Mouse (Mus musculus): ENCODE data around the gene Glul. TPM values are rescaled to one million over a fixed set of nuclear protein-coding genes. Genes with fewer than 3 reads are reported as not detected.

Gene Glul
- total RNA-seq, 2 experiments from 2014 or later = 58.1 to 91.0 TPM

DNA sequence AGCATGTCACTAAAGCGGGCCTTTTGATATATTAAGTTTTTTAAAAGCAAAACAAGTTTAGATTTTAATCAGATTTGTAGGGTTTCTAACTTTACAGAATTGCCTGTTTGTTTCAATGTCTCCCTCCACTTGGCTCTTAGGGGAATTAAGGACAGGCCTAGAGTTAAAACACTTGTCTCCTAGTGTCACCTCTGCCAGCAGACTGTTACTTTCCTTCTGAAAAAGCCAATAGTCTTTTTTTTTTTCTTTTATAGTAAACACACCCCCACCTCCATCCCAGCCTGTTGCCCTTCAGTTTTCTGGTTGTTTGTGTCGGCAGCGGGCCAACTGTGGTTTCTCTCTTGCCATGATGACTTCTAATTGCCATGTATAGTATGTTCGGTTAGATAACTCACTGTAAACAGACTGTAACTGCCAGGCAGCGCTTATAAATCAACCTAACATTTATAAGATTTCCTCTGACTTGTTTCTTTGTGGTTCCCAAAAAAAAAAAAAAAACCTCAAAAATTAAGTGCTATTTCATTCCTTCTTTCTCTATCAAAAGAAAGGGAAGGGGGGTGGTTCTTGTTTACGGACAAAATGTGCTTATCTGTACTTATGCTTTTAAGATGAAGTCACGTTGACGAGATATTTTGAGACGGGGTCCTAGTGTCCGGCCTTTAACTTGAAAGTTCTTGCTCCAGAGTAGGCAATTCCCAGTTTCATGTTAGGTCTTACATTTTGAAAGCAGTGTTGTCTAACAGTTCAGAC lies 9.6 kb downstream of the Glul start:
- no peak for ATAC-seq (ENCODE audit: poor library complexity, severe bottlenecking)

DNA sequence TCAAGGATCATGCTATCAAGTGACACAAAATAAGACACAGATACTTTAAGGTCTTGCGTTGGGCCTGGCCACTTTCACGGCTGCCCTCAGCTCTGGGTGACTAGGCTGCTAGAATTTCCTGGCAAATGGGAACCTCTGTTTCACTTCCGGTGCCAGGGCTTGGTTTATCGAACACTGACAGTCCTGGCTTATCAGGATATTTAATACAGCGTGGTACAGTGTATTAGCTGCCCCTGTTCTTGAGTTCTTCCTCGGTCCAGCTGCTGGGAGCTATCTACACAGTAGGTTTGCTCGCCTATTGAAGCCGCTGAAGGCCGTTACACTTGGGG lies 10.2 kb downstream of the Glul start:
- peak; percentile 19 for ATAC-seq (ENCODE audit: poor library complexity, severe bottlenecking)

DNA sequence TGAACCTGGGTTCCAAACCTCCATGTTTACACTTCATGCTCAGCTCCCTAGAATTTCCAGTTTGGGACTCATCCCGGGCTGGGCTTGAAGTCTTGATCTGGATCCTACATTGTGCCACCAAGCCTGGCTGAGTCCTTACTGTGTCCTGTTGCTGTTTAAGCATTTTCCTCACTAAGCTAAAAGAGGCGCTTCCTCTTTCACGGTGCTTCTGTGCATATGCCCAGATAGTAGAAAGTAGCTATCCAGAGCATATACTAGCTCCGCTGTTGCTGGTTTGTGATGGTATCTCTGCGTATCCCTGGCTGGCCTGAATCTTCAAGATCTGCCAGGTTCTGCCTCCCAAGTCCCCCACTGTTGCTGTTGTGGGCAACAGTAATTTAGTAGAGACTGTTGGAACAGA lies 10.7 kb downstream of the Glul start:
- ATAC-seq (ENCODE audit: poor library complexity, severe bottlenecking) = peak; percentile 58

DNA sequence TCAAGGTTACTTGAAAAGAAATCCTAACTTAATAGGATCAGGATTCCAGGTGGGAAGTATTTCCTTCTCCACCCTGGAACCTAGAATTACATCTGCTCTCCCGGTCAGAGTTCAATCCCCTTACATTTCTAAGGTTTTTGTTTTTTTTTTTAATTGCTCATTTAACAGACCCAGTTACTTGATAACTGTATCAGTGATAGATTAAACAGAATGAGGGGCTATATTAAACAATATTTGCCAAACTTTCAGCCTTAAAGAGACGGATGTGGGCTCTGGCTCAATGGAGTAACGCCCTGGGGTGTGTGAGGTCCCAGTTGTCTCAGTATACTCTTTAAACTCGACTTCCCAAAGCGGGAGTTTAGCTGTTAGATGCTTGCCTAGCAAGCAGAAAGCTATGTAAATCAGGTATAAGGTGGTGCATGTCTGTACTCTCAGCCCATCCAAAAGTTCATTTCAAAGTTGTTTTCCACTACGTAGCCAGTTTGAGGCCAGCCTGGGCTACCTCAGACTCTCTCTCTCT lies 11.6 kb downstream of the Glul start:
- no peak for ATAC-seq (ENCODE audit: poor library complexity, severe bottlenecking)

DNA sequence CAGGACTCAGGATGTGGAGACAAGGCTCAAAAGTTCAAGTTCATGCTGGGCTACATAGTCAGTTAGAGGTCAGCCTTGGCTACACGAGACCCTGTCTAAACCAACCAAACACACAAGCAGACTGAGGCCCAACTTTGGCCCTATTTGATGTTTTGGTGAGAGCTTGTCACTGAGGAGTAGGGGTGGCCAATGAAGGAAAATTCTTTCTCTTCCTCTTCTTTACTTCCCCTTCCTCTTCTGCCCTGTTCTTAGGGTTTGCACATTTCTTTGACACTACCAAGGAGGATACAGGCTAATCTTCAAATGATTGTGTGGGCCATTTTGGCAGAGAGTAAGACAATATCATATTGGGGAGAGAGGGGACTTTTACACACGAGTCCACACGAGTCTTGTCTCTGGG lies 14.1 kb downstream of the Glul start:
- peak; percentile 83 for ATAC-seq (ENCODE audit: poor library complexity, severe bottlenecking)

DNA sequence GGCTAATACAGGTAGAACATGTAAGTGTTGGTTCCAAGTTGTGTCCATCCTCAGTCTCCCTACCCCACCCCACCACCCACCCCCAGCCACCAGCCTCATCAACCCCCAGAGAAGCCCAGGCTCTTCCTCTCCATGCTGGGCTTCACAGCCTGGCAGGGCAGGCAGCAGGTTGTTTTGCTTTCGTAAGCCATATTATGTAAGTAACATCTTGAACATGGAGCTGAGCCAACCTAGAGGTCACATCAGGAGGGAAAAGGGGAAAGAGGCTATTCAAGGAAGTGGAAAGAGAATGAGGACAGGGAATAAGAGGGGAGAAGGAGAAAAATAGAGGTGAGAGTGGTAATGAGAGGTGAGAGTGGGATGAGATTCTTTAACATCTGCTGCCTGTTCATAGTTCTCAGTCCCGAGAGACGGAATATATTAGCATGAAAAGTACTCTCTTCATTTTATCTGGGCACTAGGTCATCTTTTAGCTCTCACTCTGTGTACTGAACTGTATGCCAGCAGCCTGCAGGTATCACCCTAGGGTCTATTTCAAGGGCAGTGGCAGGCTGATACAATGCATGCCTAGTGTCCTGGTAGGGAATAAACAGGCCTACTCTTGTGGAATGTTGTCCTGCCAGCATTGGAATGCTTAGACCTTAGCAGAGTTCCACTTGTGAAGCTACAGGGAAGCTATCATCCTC lies 18.9 kb downstream of the Glul start:
- no peak for ATAC-seq (ENCODE audit: poor library complexity, severe bottlenecking)

DNA sequence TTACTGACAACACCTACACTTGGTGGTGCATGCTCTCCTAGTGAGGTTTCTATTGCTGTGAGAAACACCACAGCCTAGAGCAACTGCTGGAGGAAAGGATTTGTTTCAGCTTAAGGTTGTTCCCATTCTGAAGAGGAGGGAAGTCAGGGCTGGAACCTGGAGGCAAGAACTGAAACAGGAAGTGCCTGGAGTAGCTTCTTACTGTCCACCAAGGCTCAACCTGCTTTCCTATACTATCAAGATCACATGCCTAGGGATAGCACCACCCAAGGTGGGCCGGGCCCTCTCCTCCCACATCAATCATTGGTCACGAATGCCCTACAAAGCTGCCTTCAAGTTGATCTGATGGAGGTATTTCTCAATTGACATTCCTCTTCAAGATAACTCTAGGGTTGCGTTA lies 21.9 kb downstream of the Glul start:
- peak; percentile 75 for ATAC-seq (ENCODE audit: poor library complexity, severe bottlenecking)

DNA sequence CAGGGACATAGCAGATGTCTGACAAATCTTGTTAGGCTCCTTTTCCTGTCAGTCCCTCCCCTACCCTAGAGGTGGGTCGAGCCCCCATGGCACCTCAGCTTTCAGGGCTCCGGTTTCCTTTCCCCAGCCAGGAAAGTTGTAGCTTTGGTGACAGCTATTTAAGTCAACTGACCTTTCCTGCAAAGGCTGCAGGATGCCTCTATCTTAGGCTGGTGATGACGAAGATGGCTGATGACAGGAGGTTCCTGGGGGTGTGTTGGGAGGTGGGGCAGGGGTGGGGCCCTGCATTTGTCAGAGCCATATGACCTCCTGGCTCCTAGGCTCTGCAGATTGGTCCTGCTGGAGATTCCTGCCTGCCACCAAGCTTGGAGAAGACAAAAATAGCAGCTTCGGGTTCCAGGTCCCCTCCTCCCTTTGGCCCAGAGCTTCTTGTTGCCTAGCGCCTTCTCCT lies 22.9 kb downstream of the Glul start:
- ATAC-seq (ENCODE audit: poor library complexity, severe bottlenecking) = no peak

DNA sequence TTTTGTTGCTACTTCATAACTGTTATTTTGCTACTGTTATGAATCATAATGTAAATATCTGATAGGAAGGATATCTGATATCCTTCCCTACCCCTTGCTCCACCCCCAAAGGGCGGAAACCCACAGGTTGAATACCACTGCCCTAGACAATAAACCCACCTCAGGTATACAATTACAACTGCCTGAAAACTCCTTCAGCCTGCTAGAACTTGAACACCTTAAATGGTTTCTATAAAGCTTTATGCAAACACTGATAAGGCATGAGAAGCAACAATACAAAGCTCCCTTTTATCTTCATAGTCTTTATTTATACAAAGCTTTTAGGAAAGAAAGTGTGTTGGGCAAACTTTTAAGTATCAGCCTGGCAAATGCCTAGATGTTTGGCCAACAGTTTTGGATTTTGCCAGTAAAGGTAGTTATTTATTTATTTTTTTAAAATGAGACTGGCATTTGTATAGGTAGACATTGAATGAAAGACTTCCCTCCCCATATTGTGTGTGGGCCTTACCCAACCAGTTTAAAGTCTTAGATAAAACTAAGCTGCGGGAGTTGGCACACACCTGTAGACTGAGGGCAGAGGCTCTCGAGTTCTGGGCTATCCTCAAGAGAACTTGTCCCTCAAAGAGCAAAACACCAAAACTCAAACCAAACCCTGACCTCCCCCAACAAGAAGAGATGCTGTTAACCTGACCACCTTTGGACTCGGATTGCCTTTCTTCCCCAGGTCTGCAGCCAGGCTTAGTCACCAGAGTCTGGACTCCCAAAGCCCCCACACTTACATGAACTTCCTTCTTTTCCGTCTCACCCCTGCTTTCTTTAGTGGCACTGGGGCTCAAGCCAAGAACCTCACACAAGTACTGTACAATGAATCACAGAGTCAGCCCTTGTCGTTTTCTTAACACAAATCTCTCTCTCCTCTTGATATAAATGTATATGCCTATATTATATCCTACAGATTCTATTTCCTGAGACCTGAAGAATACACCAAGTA lies 24.9 kb downstream of the Glul start:
- ATAC-seq (ENCODE audit: poor library complexity, severe bottlenecking) = no peak

DNA sequence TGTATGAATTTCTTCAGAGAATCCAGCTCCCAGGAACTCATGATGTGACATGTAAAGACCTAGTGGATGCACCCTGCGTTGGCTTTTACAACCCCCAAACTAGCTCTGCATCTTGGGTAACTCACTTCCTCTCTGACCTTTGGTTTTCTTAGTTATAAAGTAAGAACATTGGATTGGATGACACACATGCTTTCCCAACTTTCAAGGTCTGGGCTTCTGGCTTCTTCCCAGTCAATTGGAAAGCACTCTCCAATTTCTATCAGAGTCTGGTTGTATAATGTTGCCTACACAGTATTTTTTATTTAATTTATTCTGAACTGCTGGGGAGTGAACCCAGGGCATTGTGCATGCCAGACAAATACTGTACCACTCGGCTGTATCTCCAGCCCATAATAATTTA lies 30.7 kb downstream of the Glul start:
- no peak for ATAC-seq (ENCODE audit: poor library complexity, severe bottlenecking)

DNA sequence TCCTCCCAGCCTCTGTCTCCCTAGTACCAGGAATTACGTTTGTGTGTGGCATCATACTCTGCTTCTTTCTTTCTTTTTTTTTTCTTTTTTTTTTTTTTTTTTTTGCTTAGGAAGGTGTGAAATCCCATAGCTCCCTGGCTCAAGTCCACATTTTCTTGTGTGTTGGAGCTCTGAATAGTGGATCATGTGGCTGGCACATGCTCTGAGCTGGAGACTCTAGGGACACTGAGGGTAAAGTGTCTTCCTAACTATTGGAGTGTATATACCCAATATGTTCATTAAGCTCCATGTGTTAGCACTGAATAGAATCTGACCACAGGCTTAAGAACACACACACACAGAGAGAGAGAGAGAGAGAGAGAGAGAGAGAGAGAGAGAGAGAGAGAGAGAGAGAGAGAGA lies 34.0 kb downstream of the Glul start:
- ATAC-seq (ENCODE audit: poor library complexity, severe bottlenecking) = no peak

DNA sequence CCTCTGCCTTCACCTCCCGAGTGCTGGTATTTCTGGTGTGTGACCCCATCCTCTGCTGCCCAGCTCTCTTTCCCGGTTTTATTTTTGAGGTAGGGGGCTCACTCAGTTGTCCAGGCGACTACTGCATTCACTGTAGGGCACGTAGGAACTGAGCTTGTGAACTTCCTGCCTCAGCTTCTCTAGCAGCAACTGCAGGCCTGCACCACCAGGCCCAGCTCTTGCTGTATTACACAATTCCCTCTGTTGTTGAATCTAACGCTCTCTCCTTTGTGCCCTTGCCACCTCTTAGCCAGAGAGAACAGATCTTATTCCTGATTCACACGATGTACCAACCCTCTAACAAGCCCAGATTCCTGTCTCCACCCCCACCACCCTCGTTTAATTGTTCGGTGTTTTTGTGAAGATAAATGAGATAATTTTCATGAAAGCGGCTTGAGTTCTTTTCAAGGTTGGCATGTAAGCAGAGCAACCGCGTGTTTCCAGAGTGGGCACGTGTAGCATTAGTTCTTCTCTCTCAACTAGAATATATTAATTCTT lies 36.2 kb downstream of the Glul start:
- ATAC-seq (ENCODE audit: poor library complexity, severe bottlenecking) = peak; percentile 74

DNA sequence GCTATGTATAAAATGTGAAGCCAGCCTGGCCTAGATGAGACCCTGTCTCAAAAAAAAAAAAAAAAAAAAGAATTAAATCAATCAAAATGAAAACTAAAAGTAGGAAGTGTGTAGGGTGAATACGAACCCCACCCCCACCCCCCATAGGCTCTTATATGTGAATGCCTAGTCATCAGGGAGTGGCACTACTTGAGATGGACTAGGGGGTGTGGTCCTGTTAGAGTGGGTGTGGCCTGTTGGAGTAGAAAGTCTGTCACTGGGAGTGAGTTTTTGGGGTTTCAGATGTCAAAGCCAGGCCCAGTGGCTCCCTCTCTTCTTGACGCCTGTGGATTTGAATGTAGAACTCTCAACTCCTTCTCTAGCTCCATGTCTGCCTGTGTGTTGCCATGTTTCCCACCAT lies 37.3 kb downstream of the Glul start:
- ATAC-seq (ENCODE audit: poor library complexity, severe bottlenecking) = peak; percentile 28; the same call in 1 of the 2 replicates

DNA sequence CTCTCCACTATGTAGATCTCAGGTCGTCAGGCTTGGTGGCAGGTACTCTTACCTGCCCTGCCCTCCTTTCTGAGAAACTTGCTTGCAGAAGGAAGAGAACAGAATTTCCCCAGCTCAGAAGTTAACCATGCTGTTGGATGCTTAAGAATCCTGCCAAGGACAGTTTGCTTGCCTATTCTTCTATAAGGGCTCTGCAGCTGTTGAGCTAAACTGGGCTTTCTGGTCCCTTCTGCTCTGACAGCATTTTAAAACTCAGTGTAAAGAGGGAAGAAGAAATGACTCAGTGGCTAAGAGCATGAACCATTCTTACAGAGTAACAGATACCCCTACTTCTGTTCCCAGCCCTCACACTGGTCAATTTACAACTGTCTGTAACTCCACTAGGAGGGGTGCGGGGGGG lies 41.2 kb downstream of the Glul start:
- no peak for ATAC-seq (ENCODE audit: poor library complexity, severe bottlenecking)

DNA sequence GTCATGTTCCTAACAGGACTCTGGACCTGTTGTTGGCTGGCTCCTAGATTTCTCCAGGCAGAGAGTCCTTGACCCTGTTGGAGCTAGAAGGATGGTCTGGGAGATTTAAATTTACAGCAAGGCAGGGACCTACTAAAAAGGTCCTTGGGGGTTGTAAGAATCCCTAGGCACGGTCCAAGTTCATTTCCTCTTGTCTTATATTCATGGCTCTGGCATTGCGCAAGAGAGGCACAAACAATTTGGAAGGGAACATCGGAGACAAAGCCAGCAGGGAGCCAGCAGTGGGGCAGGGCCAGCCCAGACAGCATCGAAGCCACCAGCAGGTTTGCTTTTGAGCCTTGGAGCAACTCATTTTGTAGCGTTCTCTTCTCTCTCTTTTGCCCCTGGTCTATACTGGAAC lies 45.4 kb downstream of the Glul start:
- ATAC-seq (ENCODE audit: poor library complexity, severe bottlenecking) = peak; percentile 49; the same call in 1 of the 2 replicates

DNA sequence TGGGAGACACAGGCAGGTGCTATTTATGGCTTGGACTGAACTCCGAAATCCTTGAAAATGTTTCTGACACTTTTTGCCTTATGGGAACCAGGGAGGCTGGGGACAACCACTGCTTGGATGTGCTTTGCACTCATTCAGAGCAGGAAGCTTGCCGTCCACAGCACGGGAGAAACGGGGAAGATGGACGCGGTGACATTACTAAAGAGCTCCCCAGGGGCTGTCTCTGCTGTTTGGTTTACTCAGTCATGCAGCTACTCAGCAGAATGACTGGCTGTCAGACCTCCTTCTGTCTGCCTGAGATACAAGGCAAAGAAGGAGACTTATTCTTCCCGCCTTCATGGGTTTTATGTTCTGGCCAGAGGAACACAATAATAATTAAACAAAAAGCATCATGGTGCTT lies 47.2 kb downstream of the Glul start:
- ATAC-seq (ENCODE audit: poor library complexity, severe bottlenecking) = no peak

DNA sequence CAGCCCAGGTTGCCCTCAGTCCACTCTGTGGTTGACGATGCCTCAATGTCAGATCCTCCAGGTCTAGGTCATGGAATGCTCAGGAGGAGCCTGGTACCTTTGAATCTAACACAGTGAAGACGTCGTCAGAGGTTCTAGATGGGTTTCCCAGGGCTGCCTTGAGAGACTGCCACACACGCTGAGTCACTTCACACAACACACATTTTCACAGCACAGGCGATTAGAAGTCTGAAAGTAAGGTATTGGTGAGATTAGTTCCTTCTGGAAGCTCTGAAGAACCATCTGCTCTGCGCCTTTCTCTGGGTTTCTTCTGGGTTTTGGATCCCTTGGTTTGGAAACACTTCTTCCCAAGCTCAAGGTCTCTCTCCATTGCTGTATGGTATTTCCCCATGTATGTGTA lies 48.1 kb downstream of the Glul start:
- ATAC-seq (ENCODE audit: poor library complexity, severe bottlenecking) = no peak

DNA sequence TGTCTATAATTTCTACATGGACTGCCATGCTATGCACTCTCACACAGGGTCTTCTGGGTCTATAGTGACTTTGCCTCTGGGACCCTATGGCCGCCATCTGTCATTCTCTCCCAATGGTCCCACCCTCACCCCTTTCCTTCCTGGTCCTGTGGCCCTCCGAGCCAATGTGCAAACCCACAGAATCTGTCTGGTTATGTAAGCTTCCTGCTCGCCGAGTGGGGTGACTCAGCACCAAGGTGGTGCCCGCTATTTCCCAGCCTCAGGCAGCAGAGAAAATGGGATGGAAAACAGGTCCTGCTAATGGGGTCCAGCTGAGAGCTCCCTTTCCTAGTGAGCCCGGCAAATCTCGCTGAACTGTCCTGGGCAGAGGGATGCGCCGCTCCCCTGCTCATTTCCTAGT lies 53.5 kb downstream of the Glul start:
- peak; percentile 64 for ATAC-seq (ENCODE audit: poor library complexity, severe bottlenecking)

DNA sequence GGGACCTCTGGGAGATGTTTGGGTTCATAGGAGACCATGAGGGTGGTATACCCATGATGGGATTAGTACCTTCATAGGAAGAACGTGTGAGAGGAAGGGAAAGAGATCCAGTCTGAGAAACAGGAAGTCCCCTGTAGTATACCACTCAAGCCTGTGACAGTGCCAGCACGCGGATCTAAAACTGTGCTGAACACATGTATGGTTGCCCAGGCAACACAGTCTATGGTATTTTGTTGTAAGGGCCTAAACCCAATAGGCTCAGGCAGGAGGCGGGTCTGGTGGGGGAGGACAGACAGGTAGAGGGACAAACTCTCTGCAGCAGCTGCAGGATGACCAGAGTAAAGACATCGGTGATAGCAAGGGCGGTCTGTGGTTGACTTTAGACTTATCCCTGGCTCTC lies 54.1 kb downstream of the Glul start:
- ATAC-seq (ENCODE audit: poor library complexity, severe bottlenecking) = peak; percentile 62

DNA sequence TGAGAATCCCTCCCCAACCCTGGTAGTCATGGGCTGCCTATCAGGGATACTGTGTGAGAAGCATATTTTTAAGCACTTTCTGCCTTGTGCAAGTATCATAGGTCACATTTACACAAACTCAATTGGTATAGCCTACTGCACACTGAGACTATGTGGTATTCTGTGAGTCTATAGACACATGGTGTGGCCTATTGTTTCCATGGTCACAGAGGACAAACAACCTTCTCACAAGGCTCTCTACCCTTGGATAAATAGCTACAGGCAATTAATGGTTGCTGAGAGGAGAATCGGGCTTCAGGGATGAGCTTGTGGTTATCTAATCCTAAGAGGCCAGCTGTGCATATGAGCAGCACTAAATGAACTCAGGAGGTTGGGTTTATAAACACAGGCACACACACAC lies 58.1 kb downstream of the Glul start:
- no peak for ATAC-seq (ENCODE audit: poor library complexity, severe bottlenecking)
